Mouse (Mus musculus) small intestine, adult 10 weeks (tissue): Measurements from ENCODE around the gene Zkscan8. TPM values are rescaled to one million over a fixed set of nuclear protein-coding genes. Genes with fewer than 3 reads are reported as not detected.

Experiments used
- polyA plus RNA-seq: library from polyadenylated mRNA; stranded (reverse); fragments of 350-450 nt; fragmentation: Illumina TruSeq; extraction: RNeasy Lipid Tissue Mini Kit (QIAGEN cat#74804); gene quantifications from one replicate; pipeline ENCODE4 v1.2.3, GENCODE M21; 2014; ENCODE audit warnings: low replicate concordance

The Zkscan8 gene
- polyA plus RNA-seq, result 15.6 TPM

GRCm38 (mm10) chr13:21530781-21531201 lies at the start of gene Zkscan8:
Zkscan8 (minus strand) TSS chr13:21531120.

GRCm38 (mm10) chr13:21559793-21560192 lies 28.9 kb upstream of the Zkscan8 start, which contains the start of gene Olfr1535:
Olfr1535 (minus strand) TSS chr13:21559893.

GRCm38 (mm10) chr13:21542708-21543107 lies 11.8 kb upstream of the Zkscan8 start, which contains the start of gene Olfr1366:
Olfr1366 (minus strand) TSS chr13:21542808.

GRCm38 (mm10) chr13:21501182-21501581 lies 29.7 kb downstream of the Zkscan8 start, which contains the start of gene Gm11273:
Gm11273 (minus strand) TSS chr13:21501418.

GRCm38 (mm10) chr13:21495080-21495479 lies 35.8 kb downstream of the Zkscan8 start, which contains the start of gene AK157302:
AK157302 (plus strand) TSS chr13:21495223.

GRCm38 (mm10) chr13:21478759-21479670 lies 51.9 kb downstream of the Zkscan8 start, which contains the start of the genes Zkscan4 and Gm10065:
Zkscan4 (plus strand) TSS chr13:21478907.
Gm10065 (minus strand) TSS chr13:21479441.

GRCm38 (mm10) chr13:21468061-21469019 lies 62.6 kb downstream of the Zkscan8 start, which contains the start of gene Nkapl:
Nkapl (minus strand) TSS chr13:21468509.

Other genes starting within 250 kb of the Zkscan8 start
- not detected for gene Gpx5, start 238.4 kb downstream of the Zkscan8 start, polyA plus RNA-seq
- gene Gpx6, start 219.0 kb downstream of the Zkscan8 start, polyA plus RNA-seq, result not detected
- gene Olfr1367, start 184.2 kb downstream of the Zkscan8 start, polyA plus RNA-seq, result not detected
- 6.0 TPM for gene Zscan12, start 168.3 kb downstream of the Zkscan8 start, polyA plus RNA-seq
- 104 TPM for gene Zkscan3, start 128.4 kb downstream of the Zkscan8 start, polyA plus RNA-seq
- gene Pgbd1, start 90.1 kb downstream of the Zkscan8 start, polyA plus RNA-seq, result 1.4 TPM
- 78.7 TPM for gene Zscan26, start 77.4 kb downstream of the Zkscan8 start, polyA plus RNA-seq
- gene Nkapl, start 62.6 kb downstream of the Zkscan8 start, polyA plus RNA-seq, result not detected
- 0.33 TPM for gene Zkscan4, start 52.2 kb downstream of the Zkscan8 start, polyA plus RNA-seq
- gene Gm10065, start 51.7 kb downstream of the Zkscan8 start, polyA plus RNA-seq, result not detected
- gene AK157302, start 35.9 kb downstream of the Zkscan8 start, polyA plus RNA-seq, result 4.2 TPM
- not detected for gene Gm11273, start 29.7 kb downstream of the Zkscan8 start, polyA plus RNA-seq
- not detected for gene Olfr1366, start 11.7 kb upstream of the Zkscan8 start, polyA plus RNA-seq
- not detected for gene Olfr1535, start 28.8 kb upstream of the Zkscan8 start, polyA plus RNA-seq
- gene Olfr1364, start 50.6 kb upstream of the Zkscan8 start, polyA plus RNA-seq, result not detected
- gene Olfr1362, start 82.9 kb upstream of the Zkscan8 start, polyA plus RNA-seq, result not detected
- not detected for gene Olfr11, start 111.4 kb upstream of the Zkscan8 start, polyA plus RNA-seq
- gene Olfr1361, start 132.3 kb upstream of the Zkscan8 start, polyA plus RNA-seq, result not detected
- gene Olfr1360, start 146.3 kb upstream of the Zkscan8 start, polyA plus RNA-seq, result not detected
- gene Olfr1359, start 167.0 kb upstream of the Zkscan8 start, polyA plus RNA-seq, result not detected
- gene Hist1h2bl, start 185.0 kb upstream of the Zkscan8 start, polyA plus RNA-seq, result not detected
- gene Hist1h2ai, start 185.3 kb upstream of the Zkscan8 start, polyA plus RNA-seq, result not detected
- not detected for gene Hist1h3h, start 186.5 kb upstream of the Zkscan8 start, polyA plus RNA-seq
- gene Hist1h2bm, start 190.9 kb upstream of the Zkscan8 start, polyA plus RNA-seq, result not detected
- gene Hist1h4j, start 203.9 kb upstream of the Zkscan8 start, polyA plus RNA-seq, result 1.7 TPM
- gene Hist1h4k, start 219.4 kb upstream of the Zkscan8 start, polyA plus RNA-seq, result not detected
- gene Hist1h2ak, start 222.7 kb upstream of the Zkscan8 start, polyA plus RNA-seq, result not detected
- gene Hist1h2bn, start 223.0 kb upstream of the Zkscan8 start, polyA plus RNA-seq, result not detected
- not detected for gene Hist1h1b, start 249.5 kb upstream of the Zkscan8 start, polyA plus RNA-seq